Mouse (Mus musculus) spleen, postnatal 36 days (tissue): ENCODE results near the gene Rfx8.
"Not testable (repeated sequence)": the region's sequence is repeated elsewhere in the genome, so short reads cannot be mapped to it uniquely, and the experiment has no call there.

Source experiments
- DNase-seq, 2 experiments: peaks; one replicate each; pipeline ENCODE4 v3.0.0; 2022; ENCODE audit warnings: low spot score in 2 of 2, mixed read lengths in 1 of 2

The Rfx8 gene

DNA sequence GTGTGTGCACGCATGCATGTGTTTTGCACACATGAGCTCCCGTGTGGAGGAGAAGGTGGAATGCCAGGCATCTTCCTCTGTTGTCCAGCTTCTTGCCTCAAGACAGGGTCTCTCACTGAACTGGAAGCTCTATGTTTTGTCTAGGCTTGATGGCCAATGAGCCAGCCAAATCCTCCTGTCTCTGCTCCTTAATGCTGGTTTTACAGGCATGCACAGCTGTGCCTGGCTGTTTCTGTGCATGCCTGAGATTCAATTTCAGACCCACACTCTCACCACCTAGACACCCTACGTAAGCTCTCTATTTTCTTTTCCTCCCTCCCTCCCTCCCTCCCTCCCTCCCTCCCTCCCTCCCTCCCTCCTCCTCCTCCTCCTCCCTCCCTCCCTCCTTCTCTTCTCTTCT, 28.8 kb downstream of the Rfx8 start:
- DNase-seq, result no peak

- DNase-seq, result no peak
These were observed 29.7 kb downstream of the Rfx8 start for GRCm38 (mm10) chr1:39691061-39691460.

DNA sequence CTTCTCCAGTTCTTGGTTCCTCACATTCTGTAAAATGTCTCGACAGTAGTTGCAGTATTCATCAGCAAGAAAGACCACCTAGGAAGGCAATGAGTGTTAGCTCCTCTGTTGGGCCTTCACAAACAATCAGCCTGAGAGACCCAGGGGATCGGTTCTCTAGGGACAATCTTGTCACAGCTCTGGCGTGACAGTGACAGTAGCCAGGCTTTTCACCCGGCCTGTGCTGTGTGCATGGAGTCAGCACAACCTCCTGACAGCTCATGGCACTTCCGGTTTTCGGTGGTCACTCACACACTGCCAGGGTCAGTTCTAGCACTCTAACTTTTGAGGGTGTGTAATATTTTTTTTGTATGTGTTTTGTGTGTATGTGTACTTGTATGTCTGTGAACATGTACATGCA, 32.2 kb downstream of the Rfx8 start:
- DNase-seq, result no peak

GRCm38 (mm10) chr1:39687279-39687678, 33.5 kb downstream of the Rfx8 start:
- DNase-seq, result no peak

- DNase-seq, result peak; percentile 60 to 65
These were observed 35.0 kb downstream of the Rfx8 start for GRCm38 (mm10) chr1:39685841-39686240.

GRCm38 (mm10) chr1:39681638-39682037, 39.2 kb downstream of the Rfx8 start:
- DNase-seq, result no peak

- DNase-seq, result no peak
These were observed 40.3 kb downstream of the Rfx8 start for GRCm38 (mm10) chr1:39680546-39680945.

DNA sequence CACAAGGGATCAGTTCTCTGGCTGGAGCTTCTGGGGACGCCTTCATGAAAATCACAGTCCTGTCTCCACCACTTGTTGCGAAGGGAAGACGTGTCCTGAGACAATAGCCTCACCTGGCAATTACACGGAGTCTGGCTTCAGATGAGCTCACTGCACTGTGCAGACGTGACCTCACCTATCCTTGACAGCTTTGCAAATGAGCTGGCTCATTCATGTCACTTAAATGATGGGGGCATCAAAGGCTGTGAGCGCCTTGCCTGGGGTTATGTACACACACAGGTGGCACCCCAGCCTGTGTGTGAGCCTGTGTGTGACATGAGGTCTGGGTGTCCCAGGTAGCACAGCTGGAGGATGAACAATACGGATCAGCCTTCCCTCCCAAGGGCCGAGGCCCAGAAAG, 41.9 kb downstream of the Rfx8 start:
- DNase-seq, result no peak

GRCm38 (mm10) chr1:39676221-39676876, 44.4 kb downstream of the Rfx8 start:
- no peak for DNase-seq

GRCm38 (mm10) chr1:39672362-39673105, 48.3 kb downstream of the Rfx8 start:
- DNase-seq, result no peak

DNA sequence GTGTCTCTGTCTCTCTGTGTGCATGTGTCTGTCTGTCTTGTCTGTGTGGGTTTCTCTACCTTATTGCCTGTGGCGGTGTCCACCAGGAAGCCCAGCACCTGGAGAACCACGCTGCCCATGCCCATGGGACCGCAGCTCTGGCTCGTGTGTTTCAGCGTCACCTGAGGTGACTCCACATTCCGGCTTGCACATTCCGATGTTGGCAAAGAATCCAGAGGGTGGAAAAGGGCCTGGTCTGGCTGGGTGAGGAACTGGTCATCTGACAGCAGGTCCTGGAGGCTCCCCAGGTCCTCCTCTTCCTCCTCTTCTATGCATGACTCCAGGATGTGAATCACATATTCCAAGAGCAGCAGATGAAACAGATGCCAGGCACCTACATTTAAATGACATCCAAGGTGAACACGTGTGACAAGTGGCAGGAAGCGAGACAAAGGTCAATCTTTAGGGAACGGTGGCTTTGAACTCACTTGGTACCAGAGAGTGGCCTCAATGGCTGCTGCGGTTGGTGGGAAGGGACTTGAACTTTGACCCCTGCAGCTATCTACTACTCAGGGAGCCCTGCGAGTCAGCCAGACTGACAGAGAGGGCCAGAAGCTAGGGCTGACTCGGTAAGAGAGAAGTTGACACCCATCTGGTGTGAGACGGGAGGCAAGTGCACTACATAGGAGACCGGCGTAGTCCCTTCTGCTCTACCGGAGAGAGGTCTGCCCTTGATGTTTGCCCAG, 50.4 kb downstream of the Rfx8 start:
- DNase-seq, result no peak

GRCm38 (mm10) chr1:39666751-39667252, 54.0 kb downstream of the Rfx8 start:
- no peak for DNase-seq

GRCm38 (mm10) chr1:39664039-39664625, 56.7 kb downstream of the Rfx8 start:
- no peak for DNase-seq

- DNase-seq, result no peak
These were observed 57.7 kb downstream of the Rfx8 start for GRCm38 (mm10) chr1:39663050-39663449.

- DNase-seq, result no peak
These were observed 63.7 kb downstream of the Rfx8 start for GRCm38 (mm10) chr1:39656976-39657529.

GRCm38 (mm10) chr1:39654901-39655300, 65.9 kb downstream of the Rfx8 start:
- not testable (repeated sequence) for DNase-seq

DNA sequence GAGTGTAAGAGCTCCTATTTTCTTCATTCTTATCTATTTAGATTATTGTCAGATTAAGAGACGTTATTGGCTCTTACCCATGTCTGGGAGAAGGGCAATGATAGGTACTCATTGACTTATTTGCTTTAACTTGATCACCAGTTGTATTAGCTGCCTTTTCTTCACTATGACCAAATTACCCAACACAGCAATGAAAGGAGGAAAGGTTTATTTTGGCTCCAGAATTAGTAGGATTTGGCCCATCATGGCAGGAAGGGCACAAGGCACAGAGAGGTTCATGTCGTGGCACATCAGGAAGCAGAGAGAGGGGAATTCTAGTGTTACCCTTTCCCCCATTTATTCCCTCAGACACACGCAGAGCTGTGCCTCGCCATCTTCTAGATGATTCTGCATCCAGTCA, 67.8 kb downstream of the Rfx8 start:
- no peak for DNase-seq

GRCm38 (mm10) chr1:39651241-39651548, 69.6 kb downstream of the Rfx8 start, which contains the start of gene Creg2:
Gene Creg2, minus strand, starts transcription at chr1:39651474.
- DNase-seq, result no peak

GRCm38 (mm10) chr1:39650435-39651240, 70.2 kb downstream of the Rfx8 start:
- DNase-seq, result peak in 1 of 2 experiments; percentile 5

GRCm38 (mm10) chr1:39649691-39650434, 70.9 kb downstream of the Rfx8 start:
- DNase-seq, result no peak
